Comparison of ENCODE assay signal across 8 mouse cellular contexts in the genomic region with DNA sequence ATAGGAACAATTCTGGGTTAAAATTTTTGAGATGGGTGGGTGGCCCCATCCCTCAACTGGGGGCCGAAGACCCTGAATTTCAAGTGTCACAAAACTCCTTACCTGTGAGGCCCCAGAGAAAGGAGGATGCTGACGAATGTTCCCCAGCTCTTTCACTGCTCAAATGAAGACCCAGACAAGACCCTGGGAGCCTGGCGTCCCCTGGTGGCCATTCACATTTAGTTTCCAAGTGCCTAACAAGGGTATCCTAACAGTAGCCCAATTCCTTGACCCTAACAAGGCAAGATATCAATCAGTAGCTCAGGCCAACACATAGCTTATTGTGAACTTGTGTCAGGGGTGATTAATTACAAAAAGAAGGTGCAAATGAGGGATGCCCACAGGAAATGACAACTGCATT.
DNase-seq lines count a peak whose midpoint lies in the region; ATAC-seq and TF ChIP-seq lines count a peak whose summit lies in the region.
"Had no signal": no experiment of that assay in that cellular context is flagged by ENCODE, and none has a peak within 500 bp of the region (broad histone marks: within the 10 kb centered on the region; RNA-seq: fewer than 3 reads in every experiment).

No protein-coding gene starts in this region.

- H3K9me3 ChIP-seq in limb, embryonic 10.5 days (replicated peaks), result no peaks in the 10 kb centered on the region
- H3K9me3 ChIP-seq in stomach, postnatal 0 days (ENCODE audit: control insufficient read depth, low read length), result no peaks in the 10 kb centered on the region
- H3K9me3 ChIP-seq: limb, embryonic 13.5 days had no signal

- no peak overlapping the region for H3K27ac ChIP-seq in left cerebral cortex, adult 2 months
- no peak overlapping the region for H3K27ac ChIP-seq in bone marrow, adult 2 months (ENCODE audit: control insufficient read depth, insufficient read depth, low read depth, low read length, poor library complexity)
- H3K27ac ChIP-seq in embryonic fibroblast, embryonic 13.5 days (ENCODE audit: insufficient read depth, low read length), result no peak overlapping the region
- H3K27ac ChIP-seq in limb, embryonic 10.5 days, result no peak overlapping the region
- no peak overlapping the region for H3K27ac ChIP-seq in stomach, postnatal 0 days (replicated peaks)
- H3K27ac ChIP-seq: limb, embryonic 13.5 days had no signal

- no peaks in the 10 kb centered on the region for H3K4me1 ChIP-seq in bone marrow, adult 2 months (ENCODE audit: control insufficient read depth, insufficient read depth, low read length)
- no peaks in the 10 kb centered on the region for H3K4me1 ChIP-seq in embryonic fibroblast, embryonic 13.5 days (ENCODE audit: control insufficient read depth, insufficient read depth, low read length)
- no peaks in the 10 kb centered on the region; the same call in 1 of the 2 replicates for H3K4me1 ChIP-seq in limb, embryonic 10.5 days
- H3K4me1 ChIP-seq in stomach, postnatal 0 days (replicated peaks; ENCODE audit: control insufficient read depth, insufficient read depth), result no peaks in the 10 kb centered on the region
- H3K4me1 ChIP-seq: limb, embryonic 13.5 days had no signal

- no peak for TF ChIP-seq EP300 in stomach, postnatal 0 days (optimal IDR thresholded peaks at IDR 0.05)

- no peak for ATAC-seq in stomach, postnatal 0 days (ENCODE audit: low FRiP score, low TSS enrichment)

- no peak overlapping the region for H3K4me3 ChIP-seq in left cerebral cortex, adult 2 months
- H3K4me3 ChIP-seq in bone marrow, adult 2 months (replicated peaks; ENCODE audit: control insufficient read depth, low read depth, low read length), result no peak overlapping the region
- H3K4me3 ChIP-seq in embryonic fibroblast, embryonic 13.5 days (ENCODE audit: insufficient read depth, low read length), result no peak overlapping the region
- no peak overlapping the region for H3K4me3 ChIP-seq in limb, embryonic 10.5 days
- no peak overlapping the region for H3K4me3 ChIP-seq in stomach, postnatal 0 days (ENCODE audit: low read depth, low read length)
- H3K4me3 ChIP-seq: limb, embryonic 13.5 days had no signal

- intact Hi-C loops in left cerebral cortex, adult 2 months (cut with DNase I), result loop anchor here (1.0 to 10.0 kb wide), 3 partner anchors 303 to 759 kb away; a partner anchor contains a TSS

- 36% methylated on average over 3 of the region's 3 CpGs for WGBS in bone marrow, adult 2 months
- 28% methylated on average over 3 of the region's 3 CpGs for WGBS in limb, embryonic 10.5 days
- WGBS in stomach, postnatal 0 days, result 32% methylated on average over 3 of the region's 3 CpGs

- DNase-seq in left cerebral cortex, adult 2 months (ENCODE audit: extremely low spot score in 1 of 2, low spot score in 2 of 2), result peak; percentile 50 to 57
- no peak for DNase-seq in left cerebral cortex, adult 11 months (ENCODE audit: low spot score)
- DNase-seq in MEL-GATA-1-ER (ENCODE audit: extremely low read depth, low read depth), result peak; percentile 7
- peak; percentile 76 for DNase-seq in limb, embryonic 10.5 days (ENCODE audit: low spot score)
- peak; percentile 36 for DNase-seq in stomach, postnatal 0 days (ENCODE audit: low spot score)

- peak; percentile 73 for TF ChIP-seq CTCF in left cerebral cortex, adult 2 months (IDR thresholded peaks at IDR 0.05)
- peak; percentile 52; the same call in 1 of the 2 replicates for TF ChIP-seq CTCF in bone marrow, adult 2 months (IDR thresholded peaks at IDR 0.05; ENCODE audit: control insufficient read depth, insufficient read depth, low read length)
- peak; percentile 30; the same call in 1 of the 2 replicates for TF ChIP-seq CTCF in embryonic fibroblast, embryonic 13.5 days (IDR thresholded peaks at IDR 0.05; ENCODE audit: borderline replicate concordance, insufficient read depth, low read length)
- TF ChIP-seq CTCF in stomach, postnatal 0 days (IDR thresholded peaks at IDR 0.05; ENCODE audit: low read depth), result peak; percentile 83

- H3K36me3 ChIP-seq in limb, embryonic 10.5 days, result no peaks in the 10 kb centered on the region
- H3K36me3 ChIP-seq in stomach, postnatal 0 days (ENCODE audit: control insufficient read depth, insufficient read depth, low read length), result no peaks in the 10 kb centered on the region
- H3K36me3 ChIP-seq: limb, embryonic 13.5 days had no signal

- H3K4me2 ChIP-seq in stomach, postnatal 0 days (replicated peaks; ENCODE audit: low read depth), result no peak overlapping the region
- H3K4me2 ChIP-seq: limb, embryonic 13.5 days had no signal

- no peak for TF ChIP-seq POLR2A in bone marrow, adult 2 months (IDR thresholded peaks at IDR 0.05; ENCODE audit: borderline replicate concordance, control insufficient read depth, low read depth, low read length)
- TF ChIP-seq POLR2A in embryonic fibroblast, embryonic 13.5 days (IDR thresholded peaks at IDR 0.05; ENCODE audit: low read depth, low read length), result no peak

- H3K9ac ChIP-seq in stomach, postnatal 0 days (ENCODE audit: low read length), result no peak overlapping the region
- H3K9ac ChIP-seq: limb, embryonic 13.5 days had no signal

- no peaks in the 10 kb centered on the region for H3K27me3 ChIP-seq in limb, embryonic 10.5 days (ENCODE audit: low read depth, poor library complexity, severe bottlenecking)
- H3K27me3 ChIP-seq in stomach, postnatal 0 days (ENCODE audit: control insufficient read depth, insufficient read depth, low read length), result no peaks in the 10 kb centered on the region
- H3K27me3 ChIP-seq: limb, embryonic 13.5 days had no signal

Comparison
In these comparisons a context has a peak if more than half of its experiments do, and no peak if none do; other contexts are left out.
1. CTCF ChIP-seq: peak in every context shown above with its lines; median percentile 83 in stomach, postnatal 0 days; 73 in left cerebral cortex, adult 2 months; 52 in bone marrow, adult 2 months; 30 in embryonic fibroblast, embryonic 13.5 days.